Mouse (Mus musculus) CH12.LX (cell line): ENCODE data around the gene Rint1. TPM values are rescaled to one million over a fixed set of nuclear protein-coding genes. Genes with fewer than 3 reads are reported as not detected.

Source experiments
- DNase-seq: peaks from one replicate; pipeline ENCODE4 v3.0.0-alpha.2; 2013; ENCODE audit errors: extremely low read depth
- H3K27ac ChIP-seq: 2 replicates; pipeline ENCODE4 v1.5.1; 2012; ENCODE audit warnings: low read depth, mild to moderate bottlenecking, control low read depth, moderate library complexity; ENCODE audit not compliant: insufficient read depth
- H3K27me3 ChIP-seq: replicated peaks from 2 replicates; pipeline ENCODE3; 2012; ENCODE audit warnings: inconsistent platforms
- H3K36me3 ChIP-seq, 2 experiments: replicated peaks in 1 of 2; 2 replicates each; pipeline versions ENCODE3 to v1.6.1; 2012; ENCODE audit warnings: inconsistent platforms in 1 of 2, low read length in 1 of 2, mild to moderate bottlenecking in 1 of 2, mixed read lengths in 1 of 2, moderate library complexity in 1 of 2; ENCODE audit not compliant: control insufficient read depth in 1 of 2, insufficient read depth in 1 of 2
- H3K4me1 ChIP-seq, 2 experiments: 2 replicates each; pipeline ENCODE4 v1.6.1; 2012; ENCODE audit warnings: inconsistent platforms in 1 of 2, moderate library complexity in 1 of 2; ENCODE audit not compliant: insufficient read depth in 2 of 2, control insufficient read depth in 1 of 2
- H3K4me2 ChIP-seq: 2 replicates; pipeline ENCODE4 v1.6.1; 2012; ENCODE audit warnings: low read depth, mild to moderate bottlenecking, control low read depth; ENCODE audit not compliant: poor library complexity, insufficient read depth, severe bottlenecking
- H3K4me3 ChIP-seq, 3 experiments: fragments of 150-350 bp in 1 of 3; sonication (generic) in 1 of 3; replicated peaks in 1 of 3; 2 replicates each; pipeline versions ENCODE3 to v1.5.1; 2011 to 2012; ENCODE audit warnings: low read depth in 2 of 3, low read length in 2 of 3, mild to moderate bottlenecking in 2 of 3, moderate library complexity in 2 of 3, control low read depth in 1 of 3, improper control_type of control experiment in 1 of 3, inconsistent platforms in 1 of 3, mixed read lengths in 1 of 3; ENCODE audit not compliant: poor library complexity in 1 of 3
- H3K79me2 ChIP-seq: replicated peaks from 2 replicates; pipeline ENCODE4 v1.6.1; 2012; ENCODE audit warnings: mild to moderate bottlenecking, moderate library complexity; ENCODE audit not compliant: control insufficient read depth, poor library complexity, insufficient read depth, severe bottlenecking; ENCODE audit errors: extremely low read depth
- H3K9ac ChIP-seq: 2 replicates; pipeline ENCODE4 v1.6.1; 2012; ENCODE audit warnings: low read depth, mild to moderate bottlenecking, control low read depth, moderate library complexity; ENCODE audit not compliant: insufficient read depth
- H3K9me3 ChIP-seq: replicated peaks from 2 replicates; pipeline ENCODE3; 2012; ENCODE audit warnings: low read length, inconsistent platforms, mixed read lengths
- BHLHE40 ChIP-seq: IDR thresholded peaks from 2 replicates; pipeline ENCODE4 v1.6.1; 2011; ENCODE audit warnings: mild to moderate bottlenecking, low read depth, low read length, improper control_type of control experiment
- CHD2 ChIP-seq: IDR thresholded peaks from 2 replicates; pipeline ENCODE4 v1.6.1; 2011; ENCODE audit warnings: low read length, improper control_type of control experiment
- CTCF ChIP-seq, 2 experiments: IDR thresholded peaks in 1 of 2; conservative IDR thresholded peaks in 1 of 2; 2 replicates each; pipeline ENCODE4 v1.5.1; 2011 to 2012; ENCODE audit warnings: low read depth in 2 of 2, low read length in 2 of 2, improper control_type of control experiment in 1 of 2, inconsistent platforms in 1 of 2, mild to moderate bottlenecking in 1 of 2, moderate library complexity in 1 of 2
- ETS1 ChIP-seq: conservative IDR thresholded peaks from 2 replicates; pipeline ENCODE4 v1.6.1; 2012; ENCODE audit warnings: low read depth, mild to moderate bottlenecking, inconsistent platforms, low read length, improper control_type of control experiment, moderate library complexity
- GABPA ChIP-seq: IDR thresholded peaks from 2 replicates; pipeline ENCODE4 v1.6.1; 2012; ENCODE audit warnings: low read depth, low read length, improper control_type of control experiment, inconsistent platforms; ENCODE audit not compliant: insufficient replicate concordance
- HCFC1 ChIP-seq: IDR thresholded peaks from 2 replicates; pipeline ENCODE4 v1.6.1; 2012; ENCODE audit warnings: low read depth, mild to moderate bottlenecking, inconsistent platforms, low read length, improper control_type of control experiment
- IRF4 ChIP-seq: IDR thresholded peaks from 2 replicates; pipeline ENCODE4 v1.6.1; 2014; ENCODE audit warnings: low read depth, mild to moderate bottlenecking, inconsistent platforms, low read length, improper control_type of control experiment
- JUN ChIP-seq: IDR thresholded peaks from 2 replicates; pipeline ENCODE4 v1.6.1; 2011; ENCODE audit warnings: low read depth, mild to moderate bottlenecking, low read length, improper control_type of control experiment, moderate library complexity; ENCODE audit not compliant: insufficient read depth
- JUND ChIP-seq: conservative IDR thresholded peaks from 2 replicates; pipeline ENCODE4 v1.6.1; 2011; ENCODE audit warnings: low read depth, low read length, improper control_type of control experiment
- KAT2A ChIP-seq: IDR thresholded peaks from 2 replicates; pipeline ENCODE4 v1.6.1; 2012; ENCODE audit warnings: low read length, improper control_type of control experiment, inconsistent platforms; ENCODE audit not compliant: insufficient replicate concordance
- MAFK ChIP-seq: IDR thresholded peaks from 2 replicates; pipeline ENCODE4 v1.6.1; 2011; ENCODE audit warnings: low read length, improper control_type of control experiment; ENCODE audit not compliant: insufficient replicate concordance
- MAX ChIP-seq: IDR thresholded peaks from 2 replicates; pipeline ENCODE4 v1.6.1; 2011; ENCODE audit warnings: low read length, improper control_type of control experiment
- MAZ ChIP-seq: IDR thresholded peaks from 2 replicates; pipeline ENCODE4 v1.6.1; 2012; ENCODE audit warnings: low read depth, mild to moderate bottlenecking, inconsistent platforms, low read length, improper control_type of control experiment, moderate library complexity
- MXI1 ChIP-seq: IDR thresholded peaks from 2 replicates; pipeline ENCODE4 v1.6.1; 2011; ENCODE audit warnings: mild to moderate bottlenecking, low read depth, low read length, improper control_type of control experiment
- MYC ChIP-seq: IDR thresholded peaks from 2 replicates; pipeline ENCODE4 v1.6.1; 2011; ENCODE audit warnings: low read depth, mild to moderate bottlenecking, improper control_type of control experiment, low read length
- NELFE ChIP-seq: IDR thresholded peaks from 2 replicates; pipeline ENCODE4 v1.6.1; 2011; ENCODE audit warnings: low read depth, low read length, improper control_type of control experiment
- PAX5 ChIP-seq: IDR thresholded peaks from 2 replicates; pipeline ENCODE4 v1.6.1; 2012; ENCODE audit warnings: low read length, inconsistent platforms, mixed read lengths
- RAD21 ChIP-seq: IDR thresholded peaks from 2 replicates; pipeline ENCODE4 v1.6.1; 2011; ENCODE audit warnings: low read depth, mild to moderate bottlenecking, low read length, improper control_type of control experiment, moderate library complexity
- SIN3A ChIP-seq: IDR thresholded peaks from 2 replicates; pipeline ENCODE4 v1.6.1; 2012; ENCODE audit warnings: low read length, improper control_type of control experiment, inconsistent platforms
- SMC3 ChIP-seq: IDR thresholded peaks from 2 replicates; pipeline ENCODE4 v1.6.1; 2011; ENCODE audit warnings: low read depth, low read length, improper control_type of control experiment
- TCF12 ChIP-seq: IDR thresholded peaks from 2 replicates; pipeline ENCODE4 v1.6.1; 2014; ENCODE audit warnings: low read depth, mild to moderate bottlenecking, inconsistent platforms, low read length, improper control_type of control experiment
- UBTF ChIP-seq: IDR thresholded peaks from 2 replicates; pipeline ENCODE4 v1.6.1; 2012; ENCODE audit warnings: low read depth, mild to moderate bottlenecking, inconsistent platforms, low read length, improper control_type of control experiment, moderate library complexity
- USF2 ChIP-seq: conservative IDR thresholded peaks from 2 replicates; pipeline ENCODE4 v1.6.1; 2011; ENCODE audit warnings: low read depth, low read length, improper control_type of control experiment
- ZC3H11A ChIP-seq: IDR thresholded peaks from 2 replicates; pipeline ENCODE4 v1.6.1; 2012; ENCODE audit warnings: low read depth, mild to moderate bottlenecking, inconsistent platforms, low read length, improper control_type of control experiment
- ZKSCAN1 ChIP-seq: IDR thresholded peaks from 2 replicates; pipeline ENCODE4 v1.6.1; 2012; ENCODE audit warnings: low read depth, inconsistent platforms, low read length, improper control_type of control experiment, borderline replicate concordance
- ZMIZ1 ChIP-seq: IDR thresholded peaks from 2 replicates; pipeline ENCODE4 v1.6.1; 2012; ENCODE audit warnings: low read depth, mild to moderate bottlenecking, inconsistent platforms, low read length, improper control_type of control experiment
- ZNF384 ChIP-seq: IDR thresholded peaks from 2 replicates; pipeline ENCODE4 v1.6.1; 2012; ENCODE audit warnings: low read depth, low read length, improper control_type of control experiment, inconsistent platforms
- dilution Hi-C: fragments of 300-500 bp; cut with MboI; formaldehyde crosslinking; loops from 2 replicates; pipeline ENCODE4 v1.14.3; 2020; ENCODE audit warnings: low sequenced_read_pairs; ENCODE audit not compliant: extremely low pct_unique_long_range_greater_than_20kb, extremely low pct_ligation_motif_present
- in situ Hi-C: fragments of 300-500 bp; cut with MboI; formaldehyde crosslinking; loops from 3 replicates; pipeline ENCODE4 v1.14.3; 2019; ENCODE audit warnings: low sequenced_read_pairs, low pct_ligation_motif_present, low pct_unique_long_range_greater_than_20kb, mixed read lengths
- polyA plus RNA-seq: library from polyadenylated mRNA; unstranded; fragments of >175 nt; gene quantifications from 2 replicates; pipeline ENCODE4 v1.2.1, GENCODE M21; 2012; ENCODE audit warnings: low read depth; ENCODE audit not compliant: insufficient read length
- total RNA-seq, 2 experiments: library from RNA; depleted of rRNA; stranded (reverse); fragments of 300-350 nt in 1 of 2; fragments of >200 nt in 1 of 2; gene quantifications; 2 replicates each; pipeline ENCODE4 v1.2.3; 2012 to 2014

The Rint1 gene
- total and polyA plus RNA-seq, 3 experiments: 14.7 to 17.6 (median 16.2) TPM

- H3K9me3 ChIP-seq: peaks cover 5% of the 10 kb centered on the region
- peak overlapping the region; percentile 54 to 100 (median 70) for H3K4me3 ChIP-seq
- H3K9ac ChIP-seq: peak overlapping the region; percentile 63
- DNase-seq: no peak
- dilution Hi-C loops: no loop called here
- H3K4me1 ChIP-seq: peaks cover 5 to 22% of the 10 kb centered on the region in 2 experiments
- peak overlapping the region; percentile 94 for H3K4me2 ChIP-seq
- no peak overlapping the region for H3K27ac ChIP-seq
- peaks cover 14 to 20% of the 10 kb centered on the region in 2 experiments for H3K36me3 ChIP-seq
- no peak for TF ChIP-seq CHD2
- TF ChIP-seq MYC: no peak
- no peak for TF ChIP-seq JUN
- TF ChIP-seq ZNF384: no peak
- no peak for TF ChIP-seq ZMIZ1
- no peak for TF ChIP-seq MXI1
- TF ChIP-seq SMC3: no peak
- TF ChIP-seq ZC3H11A: no peak
- TF ChIP-seq PAX5: no peak
- TF ChIP-seq KAT2A: no peak
- TF ChIP-seq TCF12: no peak
- TF ChIP-seq MAZ: no peak
- TF ChIP-seq CTCF (conservative IDR thresholded peaks at IDR 0.05 in 1 of 2, IDR thresholded peaks at IDR 0.05 in 1 of 2; ENCODE audit: low read depth in 2 of 2, low read length in 2 of 2): no peak
- no peak for TF ChIP-seq SIN3A
- no peak for TF ChIP-seq RAD21
- no peak for TF ChIP-seq MAFK
- TF ChIP-seq NELFE: no peak
- TF ChIP-seq, all 38 proteins: peak for 0
- Histone ChIP-seq H3K79me2 (peaks cover 23% of the 10 kb centered on the region), H3K27me3 (no peaks in the 10 kb centered on the region)
- in situ Hi-C loops: no loop called here
Measured at GRCm38 (mm10) chr5:23844531-23844841, 57.0 kb downstream of the Rint1 start.

GRCm38 (mm10) chr5:23845141-23845540 lies 57.6 kb downstream of the Rint1 start:
- Histone ChIP-seq H3K9ac (peak overlapping the region; percentile 63), H3K36me3 (peaks cover 11 to 15% of the 10 kb centered on the region in 2 experiments), H3K27me3 (no peaks in the 10 kb centered on the region), H3K4me2 (peak overlapping the region; percentile 94; the same call in 1 of the 2 replicates), H3K4me3 (peak overlapping the region in 1 of 3 experiments; percentile 70), H3K27ac (no peak overlapping the region), H3K9me3 (peaks cover 5% of the 10 kb centered on the region), H3K79me2 (peaks cover 23% of the 10 kb centered on the region), H3K4me1 (peaks cover 5 to 28% of the 10 kb centered on the region in 2 experiments)
- DNase-seq: no peak
- in situ Hi-C loops: no loop called here
- dilution Hi-C loops: no loop called here
- TF ChIP-seq HCFC1 (no peak), BHLHE40 (no peak), ETS1 (no peak), UBTF (no peak), CTCF (conservative IDR thresholded peaks at IDR 0.05 in 1 of 2, IDR thresholded peaks at IDR 0.05 in 1 of 2; ENCODE audit: low read depth in 2 of 2, low read length in 2 of 2) (no peak), MXI1 (no peak), MAX (no peak), ZKSCAN1 (no peak), GABPA (no peak), IRF4 (no peak), SMC3 (no peak), MAZ (no peak), USF2 (no peak), JUND (no peak)
